Mouse (Mus musculus) T-helper 1 cell (primary cell): Measurements from ENCODE around the gene Zdhhc15.
"Not testable (repeated sequence)": the region's sequence is repeated elsewhere in the genome, so short reads cannot be mapped to it uniquely, and the experiment has no call there.

ENCODE experiments used
- in situ Hi-C: fragments of 300-600 bp; cut with MboI, MseI; formaldehyde crosslinking; loops from one replicate; pipeline ENCODE4 v1.15.1; 2025; ENCODE audit warnings: high pct_unique_total_duplicates

Gene Zdhhc15

GRCm38 (mm10) chrX:104670757-104671549 is at the start of gene Zdhhc15:
TSS of gene Zdhhc15 (minus strand) at chrX:104671064.
- in situ Hi-C loops, result no loop called here

- in situ Hi-C loops, result no loop called here
Observed at GRCm38 (mm10) chrX:104707935-104708334, 37.1 kb upstream of the Zdhhc15 start.

GRCm38 (mm10) chrX:104669850-104670756 is 761 bp downstream of the Zdhhc15 start:
- in situ Hi-C loops, result no loop called here

- in situ Hi-C loops, result no loop called here
Observed at GRCm38 (mm10) chrX:104656976-104657375, 13.9 kb downstream of the Zdhhc15 start.

- in situ Hi-C loops, result no loop called here
Observed at GRCm38 (mm10) chrX:104612531-104612930, 58.3 kb downstream of the Zdhhc15 start.

- in situ Hi-C loops, result not testable (repeated sequence)
Observed at GRCm38 (mm10) chrX:104603738-104604430, 67.0 kb downstream of the Zdhhc15 start.

- in situ Hi-C loops, result not testable (repeated sequence)
Observed at GRCm38 (mm10) chrX:104602168-104602859, 68.5 kb downstream of the Zdhhc15 start.

- in situ Hi-C loops, result loop anchor here (10.0 kb wide), 1 partner anchor 651 kb away; no protein-coding TSS in a partner anchor
Observed at GRCm38 (mm10) chrX:104573946-104574345, 96.9 kb downstream of the Zdhhc15 start.

- in situ Hi-C loops, result no loop called here
Observed at GRCm38 (mm10) chrX:104567497-104567896, 103.4 kb downstream of the Zdhhc15 start.

- in situ Hi-C loops, result no loop called here
Observed at GRCm38 (mm10) chrX:104545283-104545682, 125.6 kb downstream of the Zdhhc15 start.

GRCm38 (mm10) chrX:104543919-104544595 is 126.8 kb downstream of the Zdhhc15 start:
- in situ Hi-C loops, result no loop called here

GRCm38 (mm10) chrX:104542635-104543034 is 128.2 kb downstream of the Zdhhc15 start:
- in situ Hi-C loops, result no loop called here

- in situ Hi-C loops, result no loop called here
Observed at GRCm38 (mm10) chrX:104501765-104502164, 169.1 kb downstream of the Zdhhc15 start.

- in situ Hi-C loops, result no loop called here
Observed at GRCm38 (mm10) chrX:104489626-104490355, 181.1 kb downstream of the Zdhhc15 start.

GRCm38 (mm10) chrX:104488870-104489467 is 181.9 kb downstream of the Zdhhc15 start:
- in situ Hi-C loops, result no loop called here

GRCm38 (mm10) chrX:104488036-104488435 is 182.8 kb downstream of the Zdhhc15 start:
- in situ Hi-C loops, result no loop called here
